Mouse (Mus musculus) liver, embryonic 14.5 days (tissue): ENCODE measurements at regions not wholly inside any gene's neighbourhood (a gene's known extent, or its start where the extent isn't known, plus 50 kb on each side); places are given as distances from the start of the nearest gene placed in this dataset.

Experiments used
- CTCF ChIP-seq: IDR thresholded peaks from 2 replicates; pipeline ENCODE4 v1.5.1; 2016; ENCODE audit warnings: antibody characterized with exemption, low read depth, control low read depth
- EP300 ChIP-seq: IDR thresholded peaks from 2 replicates; pipeline ENCODE4 v1.6.1; 2016; ENCODE audit warnings: antibody characterized with exemption, low read depth

DNA sequence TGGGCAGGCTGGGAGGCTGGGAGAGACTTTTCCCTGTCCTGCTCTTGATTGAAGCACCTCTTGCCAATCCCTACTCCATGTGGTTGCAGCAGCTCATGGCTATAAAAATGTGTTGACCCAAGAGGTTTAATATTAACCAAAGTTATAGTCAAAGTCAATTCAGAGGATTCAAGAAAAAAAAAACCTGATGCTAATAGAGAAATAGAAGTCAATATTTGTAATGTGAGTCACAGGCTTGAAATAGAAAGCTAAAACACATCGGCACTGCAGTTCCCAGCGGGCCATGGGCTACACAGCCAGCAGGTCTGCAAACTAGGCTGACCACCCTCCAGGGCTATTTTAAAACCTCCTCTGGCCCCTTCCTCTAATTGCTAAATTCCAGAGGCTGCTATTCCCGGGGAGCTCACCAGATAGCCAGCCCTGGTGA lies 53.2 kb upstream of the Bmp2 start:
- no peak for TF ChIP-seq CTCF
- no peak for TF ChIP-seq EP300
